Mouse (Mus musculus) CH12.LX (cell line): ENCODE results near the gene Klhl29. TPM values are rescaled to one million over a fixed set of nuclear protein-coding genes. Genes with fewer than 3 reads are reported as not detected.

ENCODE experiments used
- DNase-seq: peaks from one replicate; pipeline ENCODE4 v3.0.0-alpha.2; 2013; ENCODE audit errors: extremely low read depth
- H3K27ac ChIP-seq: 2 replicates; pipeline ENCODE4 v1.5.1; 2012; ENCODE audit warnings: low read depth, mild to moderate bottlenecking, control low read depth, moderate library complexity; ENCODE audit not compliant: insufficient read depth
- H3K27me3 ChIP-seq: replicated peaks from 2 replicates; pipeline ENCODE3; 2012; ENCODE audit warnings: inconsistent platforms
- H3K36me3 ChIP-seq, 2 experiments: replicated peaks in 1 of 2; 2 replicates each; pipeline versions ENCODE3 to v1.6.1; 2012; ENCODE audit warnings: inconsistent platforms in 1 of 2, low read length in 1 of 2, mild to moderate bottlenecking in 1 of 2, mixed read lengths in 1 of 2, moderate library complexity in 1 of 2; ENCODE audit not compliant: control insufficient read depth in 1 of 2, insufficient read depth in 1 of 2
- H3K4me1 ChIP-seq, 2 experiments: 2 replicates each; pipeline ENCODE4 v1.6.1; 2012; ENCODE audit warnings: inconsistent platforms in 1 of 2, moderate library complexity in 1 of 2; ENCODE audit not compliant: insufficient read depth in 2 of 2, control insufficient read depth in 1 of 2
- H3K4me2 ChIP-seq: 2 replicates; pipeline ENCODE4 v1.6.1; 2012; ENCODE audit warnings: low read depth, mild to moderate bottlenecking, control low read depth; ENCODE audit not compliant: poor library complexity, insufficient read depth, severe bottlenecking
- H3K4me3 ChIP-seq, 3 experiments: fragments of 150-350 bp in 1 of 3; sonication (generic) in 1 of 3; replicated peaks in 1 of 3; 2 replicates each; pipeline versions ENCODE3 to v1.5.1; 2011 to 2012; ENCODE audit warnings: low read depth in 2 of 3, low read length in 2 of 3, mild to moderate bottlenecking in 2 of 3, moderate library complexity in 2 of 3, control low read depth in 1 of 3, improper control_type of control experiment in 1 of 3, inconsistent platforms in 1 of 3, mixed read lengths in 1 of 3; ENCODE audit not compliant: poor library complexity in 1 of 3
- H3K79me2 ChIP-seq: replicated peaks from 2 replicates; pipeline ENCODE4 v1.6.1; 2012; ENCODE audit warnings: mild to moderate bottlenecking, moderate library complexity; ENCODE audit not compliant: control insufficient read depth, poor library complexity, insufficient read depth, severe bottlenecking; ENCODE audit errors: extremely low read depth
- H3K9ac ChIP-seq: 2 replicates; pipeline ENCODE4 v1.6.1; 2012; ENCODE audit warnings: low read depth, mild to moderate bottlenecking, control low read depth, moderate library complexity; ENCODE audit not compliant: insufficient read depth
- H3K9me3 ChIP-seq: replicated peaks from 2 replicates; pipeline ENCODE3; 2012; ENCODE audit warnings: low read length, inconsistent platforms, mixed read lengths
- BHLHE40 ChIP-seq: IDR thresholded peaks from 2 replicates; pipeline ENCODE4 v1.6.1; 2011; ENCODE audit warnings: mild to moderate bottlenecking, low read depth, low read length, improper control_type of control experiment
- HCFC1 ChIP-seq: IDR thresholded peaks from 2 replicates; pipeline ENCODE4 v1.6.1; 2012; ENCODE audit warnings: low read depth, mild to moderate bottlenecking, inconsistent platforms, low read length, improper control_type of control experiment
- MYC ChIP-seq: IDR thresholded peaks from 2 replicates; pipeline ENCODE4 v1.6.1; 2011; ENCODE audit warnings: low read depth, mild to moderate bottlenecking, improper control_type of control experiment, low read length
- NELFE ChIP-seq: IDR thresholded peaks from 2 replicates; pipeline ENCODE4 v1.6.1; 2011; ENCODE audit warnings: low read depth, low read length, improper control_type of control experiment
- SMC3 ChIP-seq: IDR thresholded peaks from 2 replicates; pipeline ENCODE4 v1.6.1; 2011; ENCODE audit warnings: low read depth, low read length, improper control_type of control experiment
- TBP ChIP-seq: conservative IDR thresholded peaks from 2 replicates; pipeline ENCODE4 v1.6.1; 2011; ENCODE audit warnings: low read depth, low read length, improper control_type of control experiment
- TCF12 ChIP-seq: IDR thresholded peaks from 2 replicates; pipeline ENCODE4 v1.6.1; 2014; ENCODE audit warnings: low read depth, mild to moderate bottlenecking, inconsistent platforms, low read length, improper control_type of control experiment
- ZMIZ1 ChIP-seq: IDR thresholded peaks from 2 replicates; pipeline ENCODE4 v1.6.1; 2012; ENCODE audit warnings: low read depth, mild to moderate bottlenecking, inconsistent platforms, low read length, improper control_type of control experiment
- dilution Hi-C: fragments of 300-500 bp; cut with MboI; formaldehyde crosslinking; loops from 2 replicates; pipeline ENCODE4 v1.14.3; 2020; ENCODE audit warnings: low sequenced_read_pairs; ENCODE audit not compliant: extremely low pct_unique_long_range_greater_than_20kb, extremely low pct_ligation_motif_present
- in situ Hi-C: fragments of 300-500 bp; cut with MboI; formaldehyde crosslinking; loops from 3 replicates; pipeline ENCODE4 v1.14.3; 2019; ENCODE audit warnings: low sequenced_read_pairs, low pct_ligation_motif_present, low pct_unique_long_range_greater_than_20kb, mixed read lengths
- polyA plus RNA-seq: library from polyadenylated mRNA; unstranded; fragments of >175 nt; gene quantifications from 2 replicates; pipeline ENCODE4 v1.2.1, GENCODE M21; 2012; ENCODE audit warnings: low read depth; ENCODE audit not compliant: insufficient read length
- total RNA-seq, 2 experiments: library from RNA; depleted of rRNA; stranded (reverse); fragments of 300-350 nt in 1 of 2; fragments of >200 nt in 1 of 2; gene quantifications; 2 replicates each; pipeline ENCODE4 v1.2.3; 2012 to 2014

Klhl29 gene
- total and polyA plus RNA-seq, 3 experiments, result 0.04 TPM; not detected in 2

DNA sequence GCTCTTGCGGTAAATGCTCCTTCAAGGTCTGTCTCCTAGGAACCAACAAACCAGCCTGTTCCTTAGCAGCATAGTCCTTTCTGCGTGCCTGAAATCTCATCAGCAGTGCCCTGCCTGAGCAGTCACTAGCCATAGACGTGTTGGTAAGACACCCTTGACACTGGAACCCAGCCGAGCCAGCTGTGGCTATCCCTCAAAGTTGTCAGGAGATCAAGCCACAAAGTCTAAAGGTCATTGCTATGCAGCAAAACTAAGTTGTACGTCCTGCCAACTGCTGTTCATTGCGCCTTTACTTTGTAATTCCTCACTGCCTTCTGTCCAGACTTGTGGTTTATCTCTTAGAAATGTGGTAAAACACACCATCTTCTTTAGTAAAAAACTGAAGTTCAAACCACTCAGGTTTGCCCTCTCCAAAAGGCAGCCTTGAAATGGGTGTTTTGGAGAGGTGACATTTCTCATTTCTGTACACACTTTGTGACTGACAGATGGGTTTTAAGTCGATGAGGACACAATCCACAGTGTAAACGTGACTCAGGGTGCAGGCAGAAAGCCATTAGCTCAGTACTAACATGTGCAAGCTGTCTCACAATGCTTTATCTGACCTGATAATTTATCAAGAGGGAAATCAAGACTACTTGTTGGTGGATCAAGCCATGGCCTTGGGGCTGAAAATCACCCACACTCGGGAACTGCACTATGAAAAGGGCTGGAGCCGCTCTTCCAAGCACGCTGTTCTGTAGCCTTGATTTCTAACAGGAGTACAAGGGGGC, 171.2 kb downstream of the Klhl29 start:
- no peak for DNase-seq
- dilution Hi-C loops, result no loop called here
- Histone ChIP-seq H3K27me3 (no peaks in the 10 kb centered on the region), H3K79me2 (no peaks in the 10 kb centered on the region), H3K27ac (no peak overlapping the region), H3K4me1 (peaks cover 0 to 6% of the 10 kb centered on the region in 2 experiments; a peak in 2 of 4 replicates), H3K9ac (no peak overlapping the region), H3K4me3 (no peak overlapping the region), H3K9me3 (no peaks in the 10 kb centered on the region), H3K4me2 (no peak overlapping the region), H3K36me3 (no peaks in the 10 kb centered on the region)
- in situ Hi-C loops, result no loop called here
- TF ChIP-seq TBP, result no peak
- no peak for TF ChIP-seq NELFE
- no peak for TF ChIP-seq BHLHE40

DNA sequence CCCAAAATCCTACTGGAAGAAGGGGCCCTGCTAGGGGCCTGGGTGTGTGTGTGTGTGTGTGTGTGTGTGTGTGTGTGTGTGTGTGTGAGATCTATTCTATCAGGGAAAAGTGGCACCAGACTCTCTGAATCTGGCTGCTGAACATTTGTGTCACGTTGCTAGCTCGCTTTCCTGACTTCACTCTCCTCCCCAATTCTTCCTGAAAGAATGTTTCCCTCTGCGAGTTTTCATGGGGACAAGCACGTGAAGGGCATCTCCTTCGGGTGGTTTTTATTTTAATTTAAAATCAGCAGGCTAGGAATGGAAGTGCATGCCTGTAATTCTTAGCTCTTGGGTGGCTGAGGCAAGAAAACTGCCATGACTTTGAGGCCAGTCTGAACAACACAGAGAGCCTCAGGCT, 172.1 kb downstream of the Klhl29 start:
- Histone ChIP-seq H3K36me3 (no peaks in the 10 kb centered on the region), H3K27ac (no peak overlapping the region), H3K4me1 (peaks cover 0 to 6% of the 10 kb centered on the region in 2 experiments; a peak in 2 of 4 replicates), H3K9me3 (no peaks in the 10 kb centered on the region), H3K27me3 (no peaks in the 10 kb centered on the region), H3K4me2 (no peak overlapping the region), H3K4me3 (no peak overlapping the region), H3K79me2 (no peaks in the 10 kb centered on the region), H3K9ac (no peak overlapping the region)
- dilution Hi-C loops, result no loop called here
- DNase-seq, result no peak
- in situ Hi-C loops, result no loop called here
- TF ChIP-seq ZMIZ1 (no peak), SMC3 (no peak)

- Histone ChIP-seq H3K27ac (no peak overlapping the region), H3K4me1 (peaks cover 0 to 6% of the 10 kb centered on the region in 2 experiments; a peak in 2 of 4 replicates), H3K9ac (no peak overlapping the region), H3K4me2 (no peak overlapping the region), H3K79me2 (no peaks in the 10 kb centered on the region), H3K4me3 (no peak overlapping the region), H3K36me3 (no peaks in the 10 kb centered on the region), H3K9me3 (no peaks in the 10 kb centered on the region), H3K27me3 (no peaks in the 10 kb centered on the region)
- DNase-seq, result no peak
- TF ChIP-seq TCF12 (no peak), MYC (no peak), ZMIZ1 (no peak), HCFC1 (no peak)
- dilution Hi-C loops (no loop called here), in situ Hi-C loops (no loop called here)
These were observed 177.2 kb downstream of the Klhl29 start for GRCm38 (mm10) chr12:5198254-5198653.
